In genomic region chr13:63249741-63250431, GRCm38 (mm10) we compare ENCODE assay signal across 9 mouse cellular contexts.
DNase-seq lines count a peak whose midpoint lies in the region; ATAC-seq and TF ChIP-seq lines count a peak whose summit lies in the region.
"Had no signal": no experiment of that assay in that cellular context is flagged by ENCODE, and none has a peak within 500 bp of the region (broad histone marks: within the 10 kb centered on the region; RNA-seq: fewer than 3 reads in every experiment).

No protein-coding gene starts in this region.

- no peaks in the 10 kb centered on the region for H3K9me3 ChIP-seq in heart, embryonic 15.5 days (replicated peaks)
- no peaks in the 10 kb centered on the region for H3K9me3 ChIP-seq in stomach, embryonic 14.5 days (ENCODE audit: control insufficient read depth, low read depth, low read length)
- H3K9me3 ChIP-seq: forebrain, embryonic 15.5 days; liver, embryonic 13.5 days had no signal

- H3K9ac ChIP-seq in heart, embryonic 15.5 days, result 0 out of 2 replicates have a peak overlapping the region, but pooled peaks have one; percentile 9
- H3K9ac ChIP-seq in stomach, embryonic 14.5 days (replicated peaks; ENCODE audit: low read depth, low read length), result no peak overlapping the region
- H3K9ac ChIP-seq: forebrain, embryonic 15.5 days; liver, embryonic 13.5 days had no signal

- peak overlapping the region; percentile 32 for H3K4me2 ChIP-seq in heart, embryonic 15.5 days
- 0 out of 2 replicates have a peak overlapping the region, but pooled peaks have one; percentile 6 for H3K4me2 ChIP-seq in stomach, embryonic 14.5 days (replicated peaks; ENCODE audit: low read depth, low read length)
- H3K4me2 ChIP-seq: forebrain, embryonic 15.5 days; liver, embryonic 13.5 days had no signal

- H3K27me3 ChIP-seq in heart, embryonic 15.5 days, result no peaks in the 10 kb centered on the region
- no peaks in the 10 kb centered on the region for H3K27me3 ChIP-seq in stomach, embryonic 14.5 days (ENCODE audit: control insufficient read depth, insufficient read depth, low read length)
- H3K27me3 ChIP-seq: forebrain, embryonic 15.5 days; liver, embryonic 13.5 days had no signal

- peak overlapping the region; percentile 75; the same call in 1 of the 2 replicates for H3K27ac ChIP-seq in layer of hippocampus, adult 2 months
- H3K27ac ChIP-seq in heart, embryonic 15.5 days, result peak overlapping the region; percentile 80
- H3K27ac ChIP-seq in stomach, embryonic 14.5 days (ENCODE audit: low read length), result no peak overlapping the region; the same call in 1 of the 2 replicates
- H3K27ac ChIP-seq: forebrain, embryonic 15.5 days; liver, embryonic 13.5 days had no signal

- TF ChIP-seq CTCF in layer of hippocampus, adult 2 months (conservative IDR thresholded peaks at IDR 0.05), result no peak

- H3K4me1 ChIP-seq in heart, embryonic 15.5 days (replicated peaks), result peaks cover 88% of the 10 kb centered on the region
- peaks cover 29% of the 10 kb centered on the region; the same call in 1 of the 2 replicates for H3K4me1 ChIP-seq in stomach, embryonic 14.5 days (ENCODE audit: control insufficient read depth, insufficient read depth, low read length)

- H3K36me3 ChIP-seq in heart, embryonic 15.5 days, result no peaks in the 10 kb centered on the region
- H3K36me3 ChIP-seq in stomach, embryonic 14.5 days (ENCODE audit: control insufficient read depth, insufficient read depth, low read length), result peaks cover 4% of the 10 kb centered on the region; the same call in 1 of the 2 replicates
- H3K36me3 ChIP-seq: forebrain, embryonic 15.5 days had no signal

- DNase-seq in layer of hippocampus, adult 2 months (ENCODE audit: low spot score in 2 of 2), result no peak
- DNase-seq in layer of hippocampus, adult 8-10 months (ENCODE audit: low spot score in 2 of 2), result no peak
- DNase-seq in cerebellum, adult 9-10 months, result no peak
- no peak for DNase-seq in embryo, embryonic 10.5 days (ENCODE audit: low spot score)
- DNase-seq: liver, embryonic 13.5 days had no signal

- ATAC-seq in activated CD4-positive, CD25-positive, alpha-beta regulatory T cell, adult 4 months, result peak; percentile 28
- ATAC-seq in heart, embryonic 15.5 days (replicated peaks; ENCODE audit: insufficient number of reproducible peaks, insufficient read depth, low FRiP score, low read depth), result no peak
- no peak for ATAC-seq in stomach, embryonic 14.5 days (ENCODE audit: insufficient number of reproducible peaks, insufficient read depth, low FRiP score, low read depth)
- ATAC-seq: forebrain, embryonic 15.5 days had no signal

- WGBS in heart, embryonic 15.5 days, result 58% methylated on average over 8 of the region's 8 CpGs
- WGBS in stomach, embryonic 14.5 days, result 74% methylated on average over 8 of the region's 8 CpGs

- no peak overlapping the region for H3K4me3 ChIP-seq in layer of hippocampus, adult 2 months
- no peak overlapping the region for H3K4me3 ChIP-seq in heart, embryonic 15.5 days
- H3K4me3 ChIP-seq in stomach, embryonic 14.5 days (ENCODE audit: low read depth, low read length), result no peak overlapping the region
- H3K4me3 ChIP-seq: forebrain, embryonic 15.5 days; liver, embryonic 13.5 days had no signal
